Mouse (Mus musculus) limb, embryonic 10.5 days (tissue): ENCODE measurements around the gene Naa25. TPM values are rescaled to one million over a fixed set of nuclear protein-coding genes. Genes with fewer than 3 reads are reported as not detected.

Experiments used
- DNase-seq: peaks from one replicate; pipeline ENCODE4 v3.0.0-alpha.2; 2017; ENCODE audit warnings: low spot score
- H3K27ac ChIP-seq: fragments of 300-500 bp; sonication (generic); 2 replicates; pipeline ENCODE4 v1.5.1; 2016; ENCODE audit warnings: mild to moderate bottlenecking
- H3K27me3 ChIP-seq: fragments of 300-500 bp; sonication (generic); 2 replicates; pipeline ENCODE4 v1.6.1; 2016; ENCODE audit warnings: low read depth, mild to moderate bottlenecking; ENCODE audit not compliant: poor library complexity, severe bottlenecking
- H3K36me3 ChIP-seq: fragments of 300-500 bp; sonication (generic); 2 replicates; pipeline ENCODE4 v1.6.1; 2016; ENCODE audit warnings: mild to moderate bottlenecking, moderate library complexity
- H3K4me1 ChIP-seq: fragments of 300-500 bp; sonication (generic); 2 replicates; pipeline ENCODE4 v1.6.1; 2016
- H3K4me3 ChIP-seq: fragments of 300-500 bp; sonication (generic); 2 replicates; pipeline ENCODE4 v1.5.1; 2016; ENCODE audit warnings: mild to moderate bottlenecking, moderate library complexity
- H3K9me3 ChIP-seq: fragments of 300-500 bp; sonication (generic); replicated peaks from 2 replicates; pipeline ENCODE4 v1.6.1; 2016; ENCODE audit warnings: mild to moderate bottlenecking
- WGBS: fragments of 180-500 bp; shearing (Covaris S2); methylation state at CpG from one replicate; pipeline ENCODE4 v1.1.7; 2016; 5-methylcytosine and 5-hydroxymethylcytosine counted together
- polyA plus RNA-seq: library from polyadenylated mRNA; unstranded; fragments of >200 nt; fragmentation: Nextera tagmentation; extraction: Ambion mirVana; gene quantifications from 2 replicates; pipeline ENCODE4 v1.2.1, GENCODE M21; 2016

Gene Naa25
- polyA plus RNA-seq, 1 experiment from 2014 or later = 47.0 TPM

GRCm38 (mm10) chr5:121384757-121385460 lies 12.8 kb upstream of the Naa25 start:
- Histone ChIP-seq H3K27me3 (peaks cover 13% of the 10 kb centered on the region), H3K36me3 (peaks cover 34% of the 10 kb centered on the region), H3K27ac (peak overlapping the region; percentile 89), H3K4me3 (peak overlapping the region; percentile 84), H3K4me1 (peaks cover 24% of the 10 kb centered on the region), H3K9me3 (no peaks in the 10 kb centered on the region)
- DNase-seq = no peak
- 3% methylated on average over 47 of the region's 47 CpGs for WGBS

- peak; percentile 94 for DNase-seq
- peaks cover 13% of the 10 kb centered on the region for H3K27me3 ChIP-seq
- H3K27ac ChIP-seq = peak within 1 kb of the TSS; percentile 89
- H3K36me3 ChIP-seq = peaks cover 28% of the 10 kb centered on the region
- H3K4me1 ChIP-seq = peaks cover 24% of the 10 kb centered on the region
- peak within 1 kb of the TSS; percentile 84 for H3K4me3 ChIP-seq
- WGBS = under 1% methylated on average over 33 of the region's 45 CpGs
- H3K9me3 ChIP-seq = no peaks in the 10 kb centered on the region
Measured at GRCm38 (mm10) chr5:121385461-121386119, 12.1 kb upstream of the Naa25 start, which contains the start of gene Trafd1. Trafd1 (minus strand) TSS chr5:121385632.

GRCm38 (mm10) chr5:121386120-121386909 lies 11.4 kb upstream of the Naa25 start:
- Histone ChIP-seq H3K36me3 (peaks cover 20% of the 10 kb centered on the region), H3K4me1 (peaks cover 24% of the 10 kb centered on the region), H3K4me3 (peak overlapping the region; percentile 84), H3K27ac (no peak overlapping the region), H3K9me3 (no peaks in the 10 kb centered on the region), H3K27me3 (peaks cover 13% of the 10 kb centered on the region)
- no peak for DNase-seq
- 36% methylated on average over 22 of the region's 22 CpGs for WGBS

GRCm38 (mm10) chr5:121387126-121387525 lies 10.6 kb upstream of the Naa25 start:
- Histone ChIP-seq H3K4me1 (peaks cover 24% of the 10 kb centered on the region), H3K36me3 (peaks cover 12% of the 10 kb centered on the region), H3K27ac (no peak overlapping the region), H3K9me3 (no peaks in the 10 kb centered on the region), H3K27me3 (peaks cover 13% of the 10 kb centered on the region), H3K4me3 (no peak overlapping the region)
- WGBS = 63% methylated on average over 4 of the region's 4 CpGs
- DNase-seq = no peak

GRCm38 (mm10) chr5:121389106-121389505 lies 8.6 kb upstream of the Naa25 start:
- no peak for DNase-seq
- Histone ChIP-seq H3K4me3 (no peak overlapping the region), H3K27me3 (peaks cover 13% of the 10 kb centered on the region), H3K4me1 (peaks cover 21% of the 10 kb centered on the region), H3K27ac (no peak overlapping the region), H3K36me3 (no peaks in the 10 kb centered on the region), H3K9me3 (no peaks in the 10 kb centered on the region)
- 83% methylated on average over 7 of the region's 7 CpGs for WGBS

GRCm38 (mm10) chr5:121389691-121390090 lies 8.0 kb upstream of the Naa25 start:
- no peaks in the 10 kb centered on the region for H3K36me3 ChIP-seq
- H3K9me3 ChIP-seq = no peaks in the 10 kb centered on the region
- no peak for DNase-seq
- H3K27ac ChIP-seq = no peak overlapping the region
- H3K4me1 ChIP-seq = peaks cover 16% of the 10 kb centered on the region
- H3K4me3 ChIP-seq = no peak overlapping the region
- peaks cover 13% of the 10 kb centered on the region for H3K27me3 ChIP-seq

GRCm38 (mm10) chr5:121392667-121393380 lies 4.9 kb upstream of the Naa25 start:
- no peak for DNase-seq

GRCm38 (mm10) chr5:121393402-121393801 lies 4.3 kb upstream of the Naa25 start:
- H3K9me3 ChIP-seq = no peaks in the 10 kb centered on the region
- H3K36me3 ChIP-seq = no peaks in the 10 kb centered on the region
- 84% methylated on average over 3 of the region's 3 CpGs for WGBS
- no peaks in the 10 kb centered on the region for H3K27me3 ChIP-seq
- no peak overlapping the region for H3K4me3 ChIP-seq
- no peak for DNase-seq
- no peak overlapping the region for H3K27ac ChIP-seq
- H3K4me1 ChIP-seq = peaks cover 3% of the 10 kb centered on the region; the same call in 1 of the 2 replicates

More at GRCm38 (mm10) chr5:121392667-121393380, 4.9 kb upstream of the Naa25 start:
- Histone ChIP-seq H3K36me3 (no peaks in the 10 kb centered on the region), H3K4me1 (0 out of 2 replicates have a peak, but pooled peaks cover 3% of the 10 kb centered on the region), H3K27me3 (no peaks in the 10 kb centered on the region), H3K27ac (no peak overlapping the region), H3K9me3 (no peaks in the 10 kb centered on the region), H3K4me3 (no peak overlapping the region)
- 64% methylated on average over 16 of the region's 16 CpGs for WGBS

GRCm38 (mm10) chr5:121395621-121396020 lies 2.1 kb upstream of the Naa25 start:
- Histone ChIP-seq H3K4me1 (peaks cover 21% of the 10 kb centered on the region), H3K4me3 (no peak overlapping the region), H3K27me3 (no peaks in the 10 kb centered on the region), H3K9me3 (no peaks in the 10 kb centered on the region), H3K27ac (no peak overlapping the region), H3K36me3 (peaks cover 11% of the 10 kb centered on the region)
- 85% methylated on average over 5 of the region's 5 CpGs for WGBS
- DNase-seq = no peak

GRCm38 (mm10) chr5:121398146-121398964 lies 619 bp downstream of the Naa25 start:
- Histone ChIP-seq H3K4me3 (peak overlapping the region; percentile 76), H3K27ac (peak overlapping the region; percentile 92), H3K36me3 (peaks cover 39% of the 10 kb centered on the region), H3K27me3 (no peaks in the 10 kb centered on the region), H3K4me1 (peaks cover 21% of the 10 kb centered on the region), H3K9me3 (no peaks in the 10 kb centered on the region)
- peak; percentile 81 for DNase-seq
- under 1% methylated on average over 67 of the region's 67 CpGs for WGBS

GRCm38 (mm10) chr5:121398965-121399462 lies 1.3 kb downstream of the Naa25 start:
- Histone ChIP-seq H3K27me3 (no peaks in the 10 kb centered on the region), H3K27ac (no peak overlapping the region), H3K4me1 (peaks cover 21% of the 10 kb centered on the region), H3K9me3 (no peaks in the 10 kb centered on the region), H3K4me3 (peak overlapping the region; percentile 76), H3K36me3 (peaks cover 45% of the 10 kb centered on the region)
- DNase-seq = no peak
- 58% methylated on average over 9 of the region's 9 CpGs for WGBS
